Mouse (Mus musculus) hematopoietic stem cell, adult 5-6 weeks (primary cell): ENCODE results near the gene Gm5134. TPM values are rescaled to one million over a fixed set of nuclear protein-coding genes. Genes with fewer than 3 reads are reported as not detected.
A peak's percentile ranks its signal among the peaks of the same experiment; 100 is the strongest.

Experiments
- ATAC-seq, 2 experiments: fragments of 125-278 bp in 1 of 2; replicated peaks in 1 of 2; 2 replicates each; pipeline ENCODE4 v1.8.0; 2016 to 2017; ENCODE audit warnings: inconsistent platforms in 2 of 2, mild to moderate bottlenecking in 2 of 2, moderate number of reproducible peaks in 2 of 2, low read depth in 1 of 2, moderate TSS enrichment in 1 of 2; ENCODE audit not compliant: low FRiP score in 2 of 2, poor library complexity in 2 of 2, severe bottlenecking in 2 of 2, insufficient read depth in 1 of 2, low TSS enrichment in 1 of 2
- total RNA-seq: library from RNA; stranded (forward); fragments of 172-1452, 232-1000 nt; gene quantifications from 2 replicates; pipeline ENCODE4 v1.2.3, GENCODE M21; 2017

Gene Gm5134
- total RNA-seq, 1 experiment from 2014 or later, result 0.15 TPM

DNA sequence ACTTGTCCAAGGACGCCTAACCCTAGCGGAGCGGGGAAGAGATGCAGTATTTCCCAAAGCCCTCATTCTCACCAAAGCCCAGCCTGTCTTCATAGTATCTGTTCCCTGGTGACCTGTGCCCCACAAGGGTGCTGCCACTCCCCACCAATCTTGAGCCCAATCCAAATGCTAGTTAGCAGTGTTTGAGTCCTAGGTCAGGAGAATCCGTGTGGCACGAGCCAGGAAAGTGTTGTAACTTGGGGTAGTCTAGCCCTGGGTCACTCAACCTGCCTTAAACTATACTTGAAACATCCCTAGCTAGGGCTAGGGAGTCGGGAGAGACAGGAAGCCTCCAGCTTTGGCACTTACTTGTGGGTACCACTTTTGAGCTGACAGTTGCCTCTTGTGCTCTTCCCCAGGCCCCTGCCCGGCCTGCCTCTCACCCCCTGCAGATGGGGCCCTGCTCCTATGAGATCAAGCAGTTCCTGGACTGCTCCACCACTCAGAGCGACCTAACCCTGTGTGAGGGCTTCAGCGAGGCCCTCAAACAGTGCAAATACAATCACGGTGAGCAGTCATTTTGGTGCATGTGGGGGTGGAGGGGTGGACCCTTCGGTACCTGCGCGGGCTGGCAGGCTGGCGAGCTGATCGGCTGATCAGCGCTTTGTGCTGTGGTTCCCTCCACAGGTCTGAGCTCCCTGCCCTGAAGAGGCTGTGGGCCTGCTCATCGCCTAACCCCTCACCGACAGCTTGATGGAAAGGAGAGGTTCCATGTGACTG, 17.2 kb upstream of the Gm5134 start:
- ATAC-seq, result no peak

DNA sequence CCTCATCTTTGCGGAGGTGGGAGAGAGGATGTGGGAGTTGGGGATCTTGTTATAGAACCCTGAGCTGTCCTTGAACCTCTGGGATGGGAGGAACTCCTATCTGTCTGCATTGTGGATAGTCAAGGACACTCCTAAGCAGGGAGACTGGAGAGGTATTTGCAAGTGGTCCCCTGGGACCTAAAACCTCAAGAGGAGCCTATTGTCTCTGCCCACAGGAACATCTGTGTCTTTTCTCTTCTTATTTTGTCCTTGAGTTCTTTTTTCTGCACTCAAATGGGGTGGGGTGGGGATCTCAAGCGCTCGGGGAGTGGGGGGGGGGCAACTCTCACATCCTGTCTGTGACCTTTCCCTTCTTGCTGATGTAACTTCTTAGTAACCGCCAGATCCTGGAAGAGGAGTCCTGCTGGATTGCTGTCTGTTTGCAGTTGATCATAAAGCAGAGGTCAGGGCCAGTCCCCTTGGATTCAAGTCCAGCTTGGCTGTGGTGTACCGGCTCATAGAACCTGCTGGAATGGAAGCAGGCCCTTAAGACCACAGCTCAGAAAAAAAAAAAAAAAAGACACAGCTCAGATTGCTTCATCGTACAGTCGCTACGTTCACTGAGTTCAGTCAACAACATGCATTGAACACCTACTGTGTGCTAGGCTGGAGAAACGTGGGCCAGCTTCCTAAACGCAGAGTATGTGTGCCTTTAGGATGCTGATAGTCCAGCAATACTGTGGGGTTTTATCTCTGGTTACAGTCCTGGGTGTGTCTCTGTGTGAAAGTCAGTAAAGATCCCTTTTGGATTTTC, 16.3 kb upstream of the Gm5134 start:
- no peak for ATAC-seq

DNA sequence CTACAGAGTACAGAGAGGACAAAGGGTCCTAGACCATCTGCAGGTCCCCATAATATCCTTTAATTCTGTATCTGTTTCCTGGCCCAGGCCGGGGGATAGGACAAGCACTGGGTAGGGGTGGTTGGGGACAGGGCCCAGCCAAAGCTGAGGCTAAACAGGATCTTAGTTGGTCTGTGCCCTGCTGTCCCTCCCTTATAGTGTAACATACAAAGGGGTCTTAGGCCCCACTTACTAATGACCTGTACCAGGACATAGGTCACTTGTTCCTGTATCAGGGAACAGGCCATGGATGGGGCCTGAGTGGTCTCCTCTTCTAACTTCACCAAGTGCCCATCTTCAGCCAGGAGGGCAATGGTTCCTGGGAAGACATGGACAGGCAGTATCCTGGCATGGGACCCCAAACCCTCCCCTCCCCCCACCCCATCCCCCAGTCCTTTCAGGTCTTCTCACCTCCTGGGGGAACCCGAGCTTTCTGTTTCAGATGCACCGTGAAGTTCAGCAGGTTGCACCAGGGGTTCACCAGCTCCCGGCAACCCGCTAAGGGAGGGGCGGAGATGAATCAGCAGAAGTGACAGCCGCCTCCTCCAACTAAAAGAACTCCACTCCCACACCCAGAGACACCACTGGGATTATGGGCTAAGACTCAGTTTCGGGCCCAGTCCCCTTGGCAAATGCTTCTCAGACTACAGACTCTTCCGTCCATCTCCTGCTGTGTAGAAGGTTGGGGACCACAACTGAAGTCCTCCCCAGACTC, 14.7 kb upstream of the Gm5134 start:
- ATAC-seq, result no peak

DNA sequence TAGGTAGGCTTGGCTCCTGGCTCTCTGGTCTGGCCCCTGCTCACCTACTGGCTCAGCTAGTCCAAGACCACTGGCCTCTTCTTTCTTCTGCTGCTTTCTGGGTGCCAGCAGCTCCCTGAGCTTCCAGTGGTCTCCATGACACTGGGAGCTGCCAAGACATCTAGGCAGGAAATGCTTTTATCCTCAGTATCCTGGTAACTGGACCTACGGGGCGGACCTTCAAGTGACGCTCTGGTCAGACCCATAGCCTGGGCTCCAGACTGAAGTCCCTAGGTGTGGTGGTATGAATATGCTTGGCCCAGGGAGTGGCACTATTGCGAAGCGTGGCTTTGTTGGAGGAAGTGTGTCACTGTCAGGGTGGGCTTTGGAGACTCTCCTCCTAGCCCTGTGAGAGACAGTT, 13.8 kb upstream of the Gm5134 start, which contains the start of gene Gm867:
Gene Gm867 (minus strand): TSS at position 153 of the 400 bp plus-strand sequence.
- no peak for ATAC-seq

DNA sequence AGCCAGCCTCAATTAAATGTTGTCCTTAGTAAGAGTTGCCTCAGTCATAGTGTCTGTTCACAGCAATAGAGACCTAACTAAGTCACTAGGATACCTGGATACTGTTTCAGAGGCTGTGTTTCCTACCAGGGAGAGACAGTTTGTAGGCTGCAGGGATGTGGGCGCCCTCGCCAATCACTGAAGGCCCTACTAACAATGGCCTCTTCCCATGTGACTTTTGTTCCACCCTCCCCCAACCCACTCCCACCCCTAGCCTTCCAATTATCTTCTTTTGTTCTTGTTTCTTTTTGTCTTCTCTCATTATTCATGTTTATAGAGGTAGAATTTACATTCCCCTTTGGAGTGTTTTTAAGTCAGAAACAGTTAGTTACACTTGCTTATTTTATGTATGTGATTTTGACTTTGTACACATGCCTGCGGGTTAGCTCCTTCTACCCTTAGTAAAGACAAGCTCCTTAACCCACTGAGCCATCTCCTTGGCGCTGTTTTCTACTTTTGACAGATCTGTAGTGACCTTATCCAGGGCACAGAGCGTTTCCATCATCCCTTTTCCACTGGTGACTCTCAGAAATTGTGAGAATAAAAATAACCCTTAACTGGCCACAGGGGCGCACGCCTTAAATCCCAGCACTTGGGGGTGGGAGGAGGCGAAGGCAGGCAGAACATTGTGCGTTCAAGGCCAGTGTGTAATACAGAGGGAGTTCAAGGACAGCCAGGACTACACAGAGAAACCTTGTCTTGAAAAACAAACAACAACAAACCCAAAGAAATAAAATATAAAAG, 13.1 kb upstream of the Gm5134 start:
- no peak for ATAC-seq

DNA sequence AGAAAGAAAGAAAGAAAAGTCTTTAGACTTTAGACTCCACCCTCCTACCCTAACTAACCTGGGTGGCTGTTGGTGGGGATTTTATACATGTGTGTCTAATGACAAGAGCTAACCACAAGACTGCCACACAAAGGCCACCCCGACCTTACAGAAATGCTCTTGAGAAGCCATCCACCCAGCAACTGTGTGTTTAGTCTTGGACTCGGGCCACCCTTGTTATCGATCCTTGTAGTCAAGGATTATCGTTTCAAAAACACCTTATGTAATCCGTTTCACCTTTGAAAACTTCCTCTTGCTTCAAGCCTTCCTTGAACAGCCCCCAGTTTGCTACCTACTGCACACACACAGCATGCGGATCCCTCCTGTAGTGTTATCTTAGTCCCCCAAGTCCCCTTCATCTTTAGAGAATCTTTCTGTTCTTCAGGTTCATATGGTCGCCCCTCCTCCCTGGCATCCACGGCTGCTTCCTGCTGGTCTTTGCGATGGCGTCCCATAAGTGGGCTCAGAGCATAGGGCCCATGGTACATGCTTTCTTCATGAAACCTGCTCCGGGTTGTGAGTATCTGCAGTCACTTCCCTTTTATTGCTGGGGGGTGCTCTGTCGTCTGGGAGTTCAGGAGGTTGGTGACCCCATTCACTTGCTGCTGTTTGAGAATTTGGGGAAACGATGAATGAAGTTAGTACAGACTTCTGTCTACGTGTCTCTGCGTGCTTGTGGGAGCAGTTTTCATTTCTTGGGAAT, 11.4 kb upstream of the Gm5134 start, which contains the start of gene Vpreb3:
Gene Vpreb3 (plus strand): TSS at position 322 of the 742 bp plus-strand sequence.
- peak in 1 of 2 experiments; percentile 42; a peak in 1 of 4 replicates for ATAC-seq

DNA sequence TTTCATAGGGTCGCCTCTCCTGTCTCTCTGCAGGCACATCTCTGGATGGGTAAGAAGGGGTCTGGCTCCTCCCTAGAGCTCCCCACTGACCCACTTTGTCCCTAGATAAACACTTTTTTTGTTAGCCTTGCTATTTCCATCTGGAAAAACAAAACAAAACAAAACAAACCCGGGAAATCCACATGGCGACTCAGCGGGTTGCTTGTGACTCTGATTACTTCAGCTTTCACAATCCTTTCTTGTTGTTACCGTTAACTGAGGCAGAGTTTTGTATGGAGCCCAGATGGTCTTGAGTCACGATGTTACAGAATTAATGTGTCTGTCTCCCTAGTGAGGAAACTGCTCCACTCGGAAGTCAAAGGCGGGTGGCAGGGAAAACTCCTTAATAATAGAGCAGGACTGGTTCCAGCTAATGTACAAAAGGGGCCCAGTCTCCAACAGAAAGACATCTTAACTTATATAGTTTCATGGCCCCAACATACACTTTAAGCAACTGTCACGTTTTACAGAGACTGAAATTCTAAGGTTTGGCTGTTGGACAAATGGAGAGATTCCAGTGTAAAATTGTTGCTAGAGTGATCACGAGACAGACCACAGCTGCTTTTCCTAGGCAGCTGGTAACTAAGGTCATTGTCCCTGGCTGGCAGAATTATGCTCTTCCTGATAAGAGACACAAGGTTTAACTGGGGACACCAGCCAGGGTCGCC, 10.1 kb upstream of the Gm5134 start:
- no peak for ATAC-seq

DNA sequence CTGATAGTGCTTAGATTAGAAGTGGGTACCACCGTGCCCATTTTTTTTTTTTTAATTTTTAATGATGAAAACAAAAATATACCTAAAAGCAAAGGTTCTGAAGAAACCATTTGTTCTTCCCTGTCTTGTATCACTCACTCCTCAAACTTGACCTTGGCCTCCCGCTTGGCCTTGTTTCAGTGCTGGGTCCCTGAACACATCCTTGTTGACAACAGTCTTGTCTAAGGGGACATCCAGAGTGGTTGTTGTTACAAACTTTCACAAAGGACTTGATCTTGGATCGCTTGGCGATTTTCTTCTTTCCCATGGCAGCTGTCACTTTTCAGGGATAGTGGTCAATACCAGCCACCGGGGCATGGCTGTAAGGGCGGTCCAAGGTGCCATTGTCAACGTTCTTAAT, 9.1 kb upstream of the Gm5134 start:
- ATAC-seq, result no peak

DNA sequence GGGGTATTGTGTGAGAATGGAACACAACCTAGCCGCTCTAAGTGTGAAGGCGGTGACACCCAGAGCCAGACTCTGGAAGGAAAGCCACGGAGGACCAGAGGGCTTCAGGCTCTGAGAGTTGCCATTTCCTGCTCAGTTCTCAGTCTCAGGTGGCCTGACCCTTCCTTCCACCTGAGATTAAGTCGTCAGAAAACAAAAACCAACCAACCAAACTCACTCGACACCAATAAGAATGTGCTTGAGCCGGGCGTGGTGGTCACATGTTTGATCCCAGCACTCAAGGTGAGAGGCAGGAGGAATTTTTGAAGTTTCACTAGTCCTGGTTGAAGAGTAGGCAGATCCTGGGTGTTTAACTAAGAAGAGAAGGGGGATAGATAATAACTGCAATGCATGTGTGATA, 8.4 kb upstream of the Gm5134 start:
- no peak for ATAC-seq

DNA sequence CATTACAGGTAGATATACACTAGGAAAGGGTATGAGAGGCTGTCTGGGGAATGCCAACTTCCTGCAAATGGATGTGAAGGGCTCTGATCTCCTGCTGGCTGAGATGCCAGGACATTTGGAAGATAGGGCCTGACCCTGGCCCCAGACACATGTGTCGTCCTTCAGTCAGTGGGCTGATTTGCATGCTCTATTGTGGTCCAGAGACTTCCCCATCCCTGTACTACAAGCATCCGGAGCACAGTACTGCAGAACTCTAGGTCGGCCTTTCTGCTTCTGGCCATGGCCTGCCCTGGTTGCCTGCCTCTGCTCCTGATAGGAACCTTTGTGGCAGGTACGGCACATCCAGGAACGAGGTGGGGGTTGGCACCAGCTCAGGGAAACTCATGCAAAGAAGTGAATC, 6.2 kb upstream of the Gm5134 start:
- no peak for ATAC-seq

DNA sequence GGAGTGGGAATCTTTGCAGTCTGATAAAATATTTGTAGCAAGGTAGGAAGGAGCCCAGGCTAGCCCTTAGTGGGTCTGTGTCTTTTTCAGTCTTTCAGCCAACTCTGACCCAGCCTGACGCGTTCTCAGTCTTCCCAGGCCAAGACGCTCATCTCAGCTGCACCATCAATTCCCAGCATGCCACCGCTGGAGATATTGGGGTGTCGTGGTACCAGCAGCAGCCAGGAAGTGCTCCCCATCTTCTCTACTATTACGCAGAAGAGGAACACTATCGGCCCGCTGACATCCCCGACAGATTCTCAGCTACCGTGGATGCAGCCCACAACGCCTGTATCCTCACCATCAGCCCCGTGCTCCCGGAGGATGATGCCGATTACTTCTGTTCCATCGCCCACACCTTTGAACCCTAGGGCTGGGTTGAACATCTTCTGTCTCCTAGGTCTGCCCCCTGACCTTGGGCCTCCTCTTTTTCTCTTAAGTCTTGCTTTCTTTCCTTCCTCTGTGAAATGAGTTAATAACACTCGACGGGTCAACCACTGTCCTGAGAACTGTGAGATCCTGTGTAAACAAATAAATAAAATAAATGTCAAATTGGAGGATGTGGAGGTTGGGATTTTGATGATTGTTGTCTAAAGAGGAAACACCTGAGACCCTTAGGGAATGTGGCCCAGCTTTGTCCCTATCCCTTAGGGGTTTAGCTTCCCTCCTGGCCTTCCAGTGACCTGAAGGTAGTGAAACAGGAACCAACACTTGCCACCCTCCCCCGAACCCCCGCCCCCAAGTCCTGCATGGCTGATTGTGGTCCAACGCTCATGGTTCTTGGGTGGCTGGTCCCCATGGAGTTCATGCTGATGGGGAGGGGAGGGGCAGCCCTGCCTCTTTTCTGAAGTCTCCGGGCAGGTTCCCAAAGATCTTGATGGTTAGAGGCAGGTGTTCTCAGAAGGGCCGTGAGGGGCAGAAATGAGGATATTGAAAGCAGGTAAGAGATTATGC, 5.0 kb upstream of the Gm5134 start:
- ATAC-seq, result no peak

DNA sequence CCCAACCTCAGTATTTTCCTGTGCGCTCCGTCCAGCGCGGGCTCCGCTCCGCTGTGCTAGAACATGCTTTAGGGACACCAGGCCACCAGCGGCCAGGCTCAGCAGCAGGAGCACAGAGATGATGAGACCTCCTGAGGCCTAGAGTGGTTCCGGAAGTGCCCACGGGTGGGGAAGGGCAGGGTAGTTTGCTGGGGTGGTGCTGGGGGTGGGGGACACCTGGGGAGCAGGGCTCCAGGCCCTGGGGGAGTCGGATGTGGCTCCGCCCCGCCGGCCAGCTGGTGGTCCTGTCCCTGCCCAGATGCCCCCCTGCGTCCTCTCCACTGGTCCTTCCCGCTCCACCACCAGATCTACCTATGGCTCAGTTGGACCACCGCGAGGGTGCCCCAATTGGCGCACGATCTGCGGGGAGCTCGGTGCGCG, 3.5 kb upstream of the Gm5134 start:
- ATAC-seq, result no peak

DNA sequence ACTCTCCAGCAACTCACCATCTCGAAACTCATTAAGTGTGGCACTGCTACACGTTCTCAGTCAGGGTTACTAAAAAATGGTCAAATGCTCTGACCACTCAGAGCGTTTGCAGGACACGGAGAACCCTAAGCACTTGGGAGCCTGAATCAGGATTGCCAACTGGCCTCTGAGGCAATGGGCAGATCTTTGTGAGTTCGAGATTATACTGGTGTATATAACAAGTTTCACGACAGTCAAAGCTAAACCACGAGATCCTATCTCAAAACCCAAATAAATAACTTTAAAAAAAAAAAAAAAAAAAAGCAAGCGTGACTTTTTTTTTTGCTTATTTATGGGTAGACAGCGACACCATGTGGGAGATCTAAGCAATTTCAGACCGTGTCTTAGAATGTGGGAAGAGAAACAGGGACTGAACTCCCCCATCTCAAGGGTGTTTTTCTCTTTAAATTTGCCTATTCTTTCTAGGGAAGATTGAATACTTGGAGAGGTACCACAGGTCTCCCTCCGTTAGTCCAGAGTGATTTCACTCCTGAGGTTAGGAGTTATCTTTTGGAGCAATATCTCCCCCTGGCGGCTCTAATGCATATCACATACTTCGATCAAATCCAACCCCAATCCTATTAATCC, 2.8 kb upstream of the Gm5134 start:
- ATAC-seq, result peak; percentile 36 to 38; a peak in 2 of 4 replicates

DNA sequence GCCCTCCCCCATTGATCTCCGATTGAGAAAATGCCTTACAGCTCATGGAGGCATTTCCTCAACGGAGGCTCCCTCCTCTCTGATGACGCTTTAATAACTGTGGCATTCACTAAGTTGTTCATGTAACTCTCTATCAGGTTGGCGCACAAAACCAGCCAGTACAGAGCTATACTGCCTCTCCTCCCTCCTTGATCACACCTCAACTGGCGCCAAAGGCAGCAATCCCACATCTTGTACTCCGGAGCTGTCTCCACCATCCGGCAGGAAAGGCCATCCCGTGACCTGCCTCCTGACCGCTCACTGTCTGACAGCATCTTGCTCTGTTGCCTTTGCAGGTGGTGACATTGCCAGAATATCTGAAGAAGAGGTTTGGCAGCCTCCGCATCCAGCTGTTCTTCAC, 19.5 kb downstream of the Gm5134 start:
- ATAC-seq, result no peak

DNA sequence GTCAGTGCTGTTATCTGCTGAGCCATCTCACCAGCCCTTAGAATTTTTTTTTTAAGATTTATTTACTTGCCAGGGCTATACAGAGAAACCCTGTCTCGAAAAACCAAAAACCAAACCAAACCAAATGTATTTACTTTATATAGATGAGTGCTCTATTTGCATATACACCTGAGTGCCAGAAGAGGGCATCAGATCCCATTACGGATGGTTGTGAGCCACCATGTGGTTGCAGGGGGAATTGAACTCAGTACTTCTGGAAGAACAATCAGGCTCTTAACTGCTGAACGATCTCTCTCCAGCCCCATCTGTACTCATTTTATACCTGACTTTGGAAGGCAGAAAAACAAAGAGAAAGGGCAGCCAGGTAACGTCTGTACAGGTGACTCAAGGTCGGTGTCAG, 20.9 kb downstream of the Gm5134 start:
- ATAC-seq, result no peak
